28 mouse cellular contexts compared by ENCODE assay signal in the genomic region with DNA sequence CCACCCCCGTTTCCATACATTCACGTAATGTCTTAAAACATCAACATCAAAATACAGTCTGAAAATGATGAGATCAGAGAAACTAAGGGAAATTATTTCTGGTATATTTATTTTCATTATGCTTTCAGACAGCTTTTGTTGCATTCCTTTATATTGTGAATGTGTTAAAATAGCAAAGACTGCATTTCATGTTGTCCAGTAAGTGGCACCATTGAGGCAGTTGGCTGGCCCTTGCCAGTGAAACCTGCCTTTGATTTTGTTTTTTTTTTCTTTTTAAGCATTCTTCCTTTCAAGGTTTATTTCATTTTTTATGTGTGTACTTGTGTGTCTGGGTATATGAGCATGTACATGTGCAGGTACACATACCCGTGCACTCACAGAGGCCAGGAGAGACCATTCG. TPM values are rescaled to one million over a fixed set of nuclear protein-coding genes. Genes with fewer than 3 reads are reported as not detected.
DNase-seq lines count a peak whose midpoint lies in the region; ATAC-seq and TF ChIP-seq lines count a peak whose summit lies in the region.
"Had no signal": no experiment of that assay in that cellular context is flagged by ENCODE, and none has a peak within 500 bp of the region (broad histone marks: within the 10 kb centered on the region; RNA-seq: fewer than 3 reads in every experiment).

No protein-coding gene starts in this region.

- H3K9ac ChIP-seq in heart, postnatal 0 days (replicated peaks; ENCODE audit: low read depth, low read length): no peak overlapping the region
- no peak overlapping the region for H3K9ac ChIP-seq in kidney, postnatal 0 days (ENCODE audit: low read depth, low read length)
- no peak overlapping the region for H3K9ac ChIP-seq in kidney, embryonic 16.5 days (replicated peaks; ENCODE audit: low read length)
- H3K9ac ChIP-seq in lung, embryonic 14.5 days: no peak overlapping the region
- H3K9ac ChIP-seq: embryonic facial prominence, embryonic 15.5 days; heart, embryonic 12.5 days; hindbrain, embryonic 12.5 days had no signal

- H3K36me3 ChIP-seq in heart, postnatal 0 days (replicated peaks; ENCODE audit: control insufficient read depth, insufficient read depth, low read length): peaks cover 66% of the 10 kb centered on the region
- peaks cover 45% of the 10 kb centered on the region; the same call in 1 of the 2 replicates for H3K36me3 ChIP-seq in kidney, postnatal 0 days (ENCODE audit: insufficient read depth, low read length)
- peaks cover 44% of the 10 kb centered on the region for H3K36me3 ChIP-seq in kidney, embryonic 16.5 days (ENCODE audit: insufficient read depth, low read length)
- H3K36me3 ChIP-seq in lung, embryonic 14.5 days (ENCODE audit: insufficient read depth): peaks cover 68% of the 10 kb centered on the region

- ATAC-seq in heart, postnatal 0 days (ENCODE audit: insufficient read depth, low read depth): no peak
- no peak for ATAC-seq in kidney, postnatal 0 days (replicated peaks; ENCODE audit: low FRiP score, low read depth)
- no peak for ATAC-seq in kidney, embryonic 16.5 days (ENCODE audit: low FRiP score, low TSS enrichment)
- no peak for ATAC-seq in lung, embryonic 14.5 days (ENCODE audit: insufficient read depth)
- ATAC-seq: forebrain, embryonic 14.5 days; hindbrain, embryonic 16.5 days had no signal

- no peaks in the 10 kb centered on the region for H3K9me3 ChIP-seq in heart, postnatal 0 days (replicated peaks; ENCODE audit: control insufficient read depth, low read length)
- no peaks in the 10 kb centered on the region for H3K9me3 ChIP-seq in kidney, postnatal 0 days (replicated peaks; ENCODE audit: low read length)
- H3K9me3 ChIP-seq in kidney, embryonic 16.5 days (ENCODE audit: low read length): no peaks in the 10 kb centered on the region
- no peaks in the 10 kb centered on the region for H3K9me3 ChIP-seq in lung, embryonic 14.5 days (ENCODE audit: low read depth, low read length)
- H3K9me3 ChIP-seq: embryonic facial prominence, embryonic 15.5 days; forebrain, embryonic 10.5 days; G1E; heart, embryonic 12.5 days; hindbrain, embryonic 12.5 days had no signal

- 95% methylated on average over 4 of the region's 4 CpGs for WGBS in heart, postnatal 0 days
- 89% methylated on average over 4 of the region's 4 CpGs for WGBS in kidney, postnatal 0 days
- whole genome bisulfite sequencing in kidney, embryonic 16.5 days: 90% methylated on average over 4 of the region's 4 CpGs
- WGBS in lung, embryonic 14.5 days: 88% methylated on average over 4 of the region's 4 CpGs

- H3K27me3 ChIP-seq in heart, postnatal 0 days (ENCODE audit: control insufficient read depth, insufficient read depth, low read length): no peaks in the 10 kb centered on the region
- H3K27me3 ChIP-seq in kidney, postnatal 0 days (ENCODE audit: insufficient read depth, low read length): no peaks in the 10 kb centered on the region
- no peaks in the 10 kb centered on the region for H3K27me3 ChIP-seq in kidney, embryonic 16.5 days (ENCODE audit: insufficient read depth, low read length)
- no peaks in the 10 kb centered on the region for H3K27me3 ChIP-seq in lung, embryonic 14.5 days (ENCODE audit: insufficient read depth, low read length)
- H3K27me3 ChIP-seq: embryonic facial prominence, embryonic 15.5 days; heart, embryonic 12.5 days; hindbrain, embryonic 12.5 days had no signal

- no peak overlapping the region for H3K4me3 ChIP-seq in heart, postnatal 0 days (ENCODE audit: low read depth, low read length)
- H3K4me3 ChIP-seq in kidney, postnatal 0 days (replicated peaks; ENCODE audit: low read depth, low read length): no peak overlapping the region
- H3K4me3 ChIP-seq in kidney, embryonic 16.5 days (ENCODE audit: low read length): no peak overlapping the region
- no peak overlapping the region for H3K4me3 ChIP-seq in lung, embryonic 14.5 days (ENCODE audit: low read depth, low read length)
- H3K4me3 ChIP-seq in gastrocnemius, adult 2 months: no peak overlapping the region
- H3K4me3 ChIP-seq: embryonic facial prominence, embryonic 15.5 days; erythroblast, embryonic 14.5 days; forebrain, embryonic 10.5 days; heart, adult 2 months; heart, embryonic 12.5 days; hindbrain, embryonic 12.5 days had no signal

- intact Hi-C loops in gastrocnemius, adult 2 months (cut with DNase I): no loop called here

- no peak overlapping the region for H3K4me2 ChIP-seq in heart, postnatal 0 days (ENCODE audit: low read depth, low read length)
- H3K4me2 ChIP-seq in kidney, postnatal 0 days (ENCODE audit: low read length): no peak overlapping the region
- no peak overlapping the region for H3K4me2 ChIP-seq in kidney, embryonic 16.5 days (replicated peaks; ENCODE audit: low read depth, low read length)
- no peak overlapping the region for H3K4me2 ChIP-seq in lung, embryonic 14.5 days
- H3K4me2 ChIP-seq: embryonic facial prominence, embryonic 15.5 days; heart, embryonic 12.5 days; hindbrain, embryonic 12.5 days had no signal

- no peak overlapping the region for H3K27ac ChIP-seq in heart, postnatal 0 days (ENCODE audit: low read depth)
- H3K27ac ChIP-seq in kidney, postnatal 0 days: no peak overlapping the region
- H3K27ac ChIP-seq in kidney, embryonic 16.5 days (ENCODE audit: low read length): no peak overlapping the region
- H3K27ac ChIP-seq in lung, embryonic 14.5 days (ENCODE audit: low read depth): no peak overlapping the region
- no peak overlapping the region for H3K27ac ChIP-seq in gastrocnemius, adult 2 months
- H3K27ac ChIP-seq: embryonic facial prominence, embryonic 15.5 days; forebrain, embryonic 10.5 days; heart, adult 2 months; hindbrain, embryonic 12.5 days had no signal

- no peak for DNase-seq in heart, postnatal 0 days (ENCODE audit: low spot score)
- DNase-seq in heart, adult 8-10 months (ENCODE audit: low spot score): no peak
- DNase-seq in kidney, postnatal 0 days (ENCODE audit: low spot score): no peak
- DNase-seq in lung, embryonic 14.5 days: no peak
- no peak for DNase-seq in lung, postnatal 14 days
- peak; percentile 44 for DNase-seq in 416B (ENCODE audit: low read depth)
- DNase-seq in gastrocnemius, adult 2 months: no peak
- DNase-seq: adrenal gland, adult 8-10 months; adrenal gland, postnatal 36 days; cerebellum, adult 2 months; cerebellum, postnatal 14 days; embryo, embryonic 11 days; gastrocnemius, postnatal 14 days; heart, adult 2 months; heart, postnatal 36 days had no signal

- 0 out of 2 replicates have a peak, but pooled peaks have one; percentile 7 for TF ChIP-seq CTCF in heart, postnatal 0 days (IDR thresholded peaks at IDR 0.05; ENCODE audit: low read depth)
- peak; percentile 47 for TF ChIP-seq CTCF in kidney, postnatal 0 days (IDR thresholded peaks at IDR 0.05; ENCODE audit: low read depth)
- peak; percentile 17; the same call in 1 of the 2 replicates for TF ChIP-seq CTCF in lung, embryonic 14.5 days (IDR thresholded peaks at IDR 0.05; ENCODE audit: low read depth)
- no peak for TF ChIP-seq CTCF in gastrocnemius, adult 2 months (IDR thresholded peaks at IDR 0.05)

- no peaks in the 10 kb centered on the region for H3K4me1 ChIP-seq in heart, postnatal 0 days (ENCODE audit: control insufficient read depth, insufficient read depth)
- no peaks in the 10 kb centered on the region for H3K4me1 ChIP-seq in kidney, postnatal 0 days (replicated peaks; ENCODE audit: insufficient read depth, low read length)
- H3K4me1 ChIP-seq in kidney, embryonic 16.5 days (ENCODE audit: insufficient read depth, low read length): no peaks in the 10 kb centered on the region
- no peaks in the 10 kb centered on the region for H3K4me1 ChIP-seq in lung, embryonic 14.5 days (ENCODE audit: insufficient read depth)
- H3K4me1 ChIP-seq: embryonic facial prominence, embryonic 15.5 days; forebrain, embryonic 10.5 days; heart, embryonic 12.5 days; hindbrain, embryonic 12.5 days had no signal

- no peak for TF ChIP-seq EP300 in heart, postnatal 0 days (IDR thresholded peaks at IDR 0.05; ENCODE audit: low read depth)

RNA-seq across cellular contexts. Expression of a gene that starts 9.1 kb away (rescaled TPM):
- total RNA-seq in heart, postnatal 0 days (2014; rRNA removed; ENCODE audit: low replicate concordance): 11.5 and 15.9 TPM in 2 replicates
- 9.1 TPM in 2 replicates for polyA plus RNA-seq in heart, postnatal 0 days (2015; fragmentation: Nextera tagmentation; extraction: Ambion mirVana)
- total RNA-seq in heart, adult 8-10 months (2022): 1 to 10 TPM; 5.4 to 7.9 (median 6.9) TPM
- 19.2 and 20.6 TPM in 2 replicates for polyA plus RNA-seq in kidney, postnatal 0 days (2015; fragmentation: Nextera tagmentation; extraction: Ambion mirVana)
- polyA plus RNA-seq in kidney, embryonic 16.5 days (2015; fragmentation: Nextera tagmentation; extraction: Ambion mirVana): 23.0 and 25.1 TPM in 2 replicates
- 19.4 and 21.2 TPM in 2 replicates for polyA plus RNA-seq in lung, embryonic 14.5 days (2014; fragmentation: Nextera tagmentation; extraction: Ambion mirVana)
- total RNA-seq in gastrocnemius, adult 2 months (2021): 1 to 10 TPM; 4.3 to 5.7 TPM

RNA-seq across cellular contexts. Expression of a gene that starts 16.1 kb away (rescaled TPM):
- total RNA-seq in heart, postnatal 0 days (2014; rRNA removed; ENCODE audit: low replicate concordance): 43.2 and 52.4 TPM in 2 replicates
- polyA plus RNA-seq in heart, postnatal 0 days (2015; fragmentation: Nextera tagmentation; extraction: Ambion mirVana): 41.3 and 44.7 TPM in 2 replicates
- total RNA-seq in heart, adult 8-10 months (2022): 10 to 100 TPM; 12.9 to 17.1 (median 15.9) TPM
- polyA plus RNA-seq in kidney, postnatal 0 days (2015; fragmentation: Nextera tagmentation; extraction: Ambion mirVana): 118 and 122 TPM in 2 replicates
- 112 and 121 TPM in 2 replicates for polyA plus RNA-seq in kidney, embryonic 16.5 days (2015; fragmentation: Nextera tagmentation; extraction: Ambion mirVana)
- 92.8 and 107 TPM in 2 replicates for polyA plus RNA-seq in lung, embryonic 14.5 days (2014; fragmentation: Nextera tagmentation; extraction: Ambion mirVana)
- 1 to 10 TPM; 6.1 to 6.6 TPM for total RNA-seq in gastrocnemius, adult 2 months (2021)

RNA-seq across cellular contexts. Expression of a gene that starts 21.9 kb away (rescaled TPM):
- not detected in 2 replicates for total RNA-seq in heart, postnatal 0 days (2014; rRNA removed; ENCODE audit: low replicate concordance)
- not detected in 2 replicates for polyA plus RNA-seq in heart, postnatal 0 days (2015; fragmentation: Nextera tagmentation; extraction: Ambion mirVana)
- total RNA-seq in heart, adult 8-10 months (2022): not detected
- polyA plus RNA-seq in kidney, postnatal 0 days (2015; fragmentation: Nextera tagmentation; extraction: Ambion mirVana): 33.4 and 36.0 TPM in 2 replicates
- 6.4 and 8.1 TPM in 2 replicates for polyA plus RNA-seq in kidney, embryonic 16.5 days (2015; fragmentation: Nextera tagmentation; extraction: Ambion mirVana)
- polyA plus RNA-seq in lung, embryonic 14.5 days (2014; fragmentation: Nextera tagmentation; extraction: Ambion mirVana): not detected in 2 replicates
- total RNA-seq in gastrocnemius, adult 2 months (2021): not detected
- total RNA-seq: adrenal gland, adult 8-10 months; adrenal gland, postnatal 36 days; common myeloid progenitor, adult 5-6 weeks; G1E; gastrocnemius, postnatal 14 days; heart, adult 2 months; heart, postnatal 36 days had no signal
- polyA plus RNA-seq: cerebellum, adult 2 months; embryonic facial prominence, embryonic 11.5 days; embryonic facial prominence, embryonic 15.5 days; erythroblast, embryonic 14.5 days; forebrain, embryonic 10.5 days; forebrain, embryonic 14.5 days; frontal cortex, adult 2 months; G1E; gonadal fat pad, adult 2 months; heart, adult 2 months; heart, embryonic 12.5 days; hindbrain, embryonic 12.5 days; hindbrain, embryonic 16.5 days had no signal

RNA-seq across cellular contexts. Expression of a gene that starts 46.4 kb away (rescaled TPM):
- 1.8 and 8.5 TPM in 2 replicates for total RNA-seq in heart, postnatal 0 days (2014; rRNA removed; ENCODE audit: low replicate concordance)
- polyA plus RNA-seq in heart, postnatal 0 days (2015; fragmentation: Nextera tagmentation; extraction: Ambion mirVana): 7.5 and 7.9 TPM in 2 replicates
- 1 to 10 TPM; 5.5 to 8.0 (median 6.0) TPM for total RNA-seq in heart, adult 8-10 months (2022)
- polyA plus RNA-seq in kidney, postnatal 0 days (2015; fragmentation: Nextera tagmentation; extraction: Ambion mirVana): 10.4 and 10.7 TPM in 2 replicates
- 15.0 and 18.0 TPM in 2 replicates for polyA plus RNA-seq in kidney, embryonic 16.5 days (2015; fragmentation: Nextera tagmentation; extraction: Ambion mirVana)
- polyA plus RNA-seq in lung, embryonic 14.5 days (2014; fragmentation: Nextera tagmentation; extraction: Ambion mirVana): 48.8 TPM in 2 replicates
- 1 to 10 TPM; 3.1 to 3.3 TPM for total RNA-seq in gastrocnemius, adult 2 months (2021)
- polyA plus RNA-seq: G1E had no signal

RNA-seq across cellular contexts. Expression of a gene that starts 53.2 kb away (rescaled TPM):
- total RNA-seq in heart, postnatal 0 days (2014; rRNA removed; ENCODE audit: low replicate concordance): 1.1 and 1.2 TPM in 2 replicates
- polyA plus RNA-seq in heart, postnatal 0 days (2015; fragmentation: Nextera tagmentation; extraction: Ambion mirVana): 0.63 and 0.77 TPM in 2 replicates
- total RNA-seq in heart, adult 8-10 months (2022): 1 to 10 TPM; 2.4 to 3.6 (median 3.1) TPM
- 1.2 and 1.5 TPM in 2 replicates for polyA plus RNA-seq in kidney, postnatal 0 days (2015; fragmentation: Nextera tagmentation; extraction: Ambion mirVana)
- 2.2 and 2.6 TPM in 2 replicates for polyA plus RNA-seq in kidney, embryonic 16.5 days (2015; fragmentation: Nextera tagmentation; extraction: Ambion mirVana)
- polyA plus RNA-seq in lung, embryonic 14.5 days (2014; fragmentation: Nextera tagmentation; extraction: Ambion mirVana): 4.2 and 4.5 TPM in 2 replicates
- 10 to 100 TPM in 1 of 2 experiments, 1 to 10 TPM in 1; 7.8 to 19.5 TPM for total RNA-seq in gastrocnemius, adult 2 months (2021)
- total RNA-seq: G1E had no signal
- polyA plus RNA-seq: erythroblast, embryonic 14.5 days; G1E had no signal
